Mouse (Mus musculus) C2C12 (cell line): Measurements from ENCODE around the gene Pou2f3.
"Not testable (repeated sequence)": the region's sequence is repeated elsewhere in the genome, so short reads cannot be mapped to it uniquely, and the experiment has no call there.

Source experiments
- CTCF ChIP-seq: IDR thresholded peaks from one replicate; pipeline ENCODE4 v1.5.1; 2011; ENCODE audit not compliant: control insufficient read depth, insufficient read depth, insufficient read length
- MAX ChIP-seq: IDR thresholded peaks from one replicate; pipeline ENCODE4 v1.6.1; 2011; ENCODE audit warnings: mild to moderate bottlenecking, control low read depth
- MYOD1 ChIP-seq: IDR thresholded peaks from one replicate; pipeline ENCODE4 v1.6.1; 2011; ENCODE audit warnings: low read depth; ENCODE audit not compliant: control insufficient read depth, insufficient read length
- MYOG ChIP-seq: IDR thresholded peaks from one replicate; pipeline ENCODE4 v1.6.1; 2011; ENCODE audit not compliant: control insufficient read depth, insufficient read length; ENCODE audit errors: extremely low read depth
- USF1 ChIP-seq: IDR thresholded peaks from one replicate; pipeline ENCODE4 v1.6.1; 2011; ENCODE audit warnings: low read depth, mild to moderate bottlenecking, control low read depth, moderate library complexity

- not testable (repeated sequence) for TF ChIP-seq CTCF, MYOD1, MAX, MYOG, USF1
Measured at GRCm38 (mm10) chr9:43121948-43122347, 88.2 kb downstream of the Pou2f3 start.
